Mouse (Mus musculus): Measurements from ENCODE around the gene Bbip1. TPM values are rescaled to one million over a fixed set of nuclear protein-coding genes. Genes with fewer than 3 reads are reported as not detected.
"Not testable (repeated sequence)": the region's sequence is repeated elsewhere in the genome, so short reads cannot be mapped to it uniquely, and the experiment has no call there.

Bbip1 gene
- polyA plus RNA-seq (2016; fragmentation: Nextera tagmentation; extraction: Ambion mirVana): 104 and 105 TPM in 2 replicates

DNA sequence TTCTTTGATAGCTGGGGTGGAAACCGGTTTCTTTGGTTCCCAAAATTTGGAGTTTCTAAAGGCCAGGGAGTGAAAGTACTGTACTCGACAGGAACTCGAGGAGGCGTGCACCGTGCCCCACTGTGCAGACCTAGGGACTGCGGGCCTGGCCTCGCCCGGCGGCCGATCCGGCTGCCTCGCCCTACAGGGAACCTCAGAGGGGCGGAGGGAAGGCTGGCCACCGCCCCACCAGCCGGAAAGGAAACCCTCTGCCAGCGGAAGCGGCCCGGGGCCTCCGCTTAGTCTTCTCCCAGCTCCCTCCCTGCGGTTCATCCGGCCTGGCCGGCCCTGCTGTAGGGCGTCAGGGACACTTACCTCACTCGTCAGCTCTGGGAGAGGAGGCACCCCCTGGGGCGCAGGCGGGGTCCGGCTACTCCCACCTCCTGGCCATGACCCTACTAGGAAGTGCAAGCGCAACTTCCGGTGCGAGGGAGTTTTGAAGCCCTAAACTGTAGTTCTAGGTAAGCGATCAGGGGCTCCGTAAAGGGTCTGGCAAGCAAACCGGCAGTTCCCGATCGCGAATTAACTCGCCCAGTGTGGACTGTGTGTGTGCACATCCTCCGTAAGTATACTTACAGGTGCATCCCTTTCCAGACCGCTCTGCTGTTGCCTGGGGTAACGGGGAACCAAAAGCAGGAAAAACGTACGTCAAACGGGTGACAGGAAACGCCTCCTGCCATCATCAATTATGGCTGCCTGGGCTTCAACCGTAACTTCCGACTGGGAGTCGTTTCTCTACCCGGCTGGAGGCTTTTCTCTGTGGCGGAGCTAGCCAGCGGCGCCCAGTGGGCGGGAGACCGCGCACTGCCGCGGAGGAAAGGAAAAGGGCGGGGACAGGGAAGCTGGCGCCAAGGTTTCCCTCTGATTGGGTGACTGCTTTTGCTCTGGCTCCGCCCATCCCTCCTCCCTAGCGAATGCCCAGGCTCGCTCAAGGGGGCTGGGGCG, at the start of gene Bbip1, which contains the start of gene Shoc2:
Gene Bbip1 (minus strand): TSS at position 826 of the 984 bp plus-strand sequence.
Gene Shoc2 (plus strand): TSS at position 505 of the 984 bp plus-strand sequence.
- DNase-seq (ENCODE audit: extremely low spot score, low spot score): peak; percentile 99
- no peaks in the 10 kb centered on the region for H3K9me3 ChIP-seq
- peak within 1 kb of the TSS; percentile 94 for H3K4me3 ChIP-seq
- no peaks in the 10 kb centered on the region for H3K27me3 ChIP-seq (ENCODE audit: poor library complexity, severe bottlenecking)
- under 1% methylated on average over 62 of the region's 62 CpGs for WGBS
- H3K27ac ChIP-seq: peak within 1 kb of the TSS; percentile 97
- peaks cover 13% of the 10 kb centered on the region for H3K36me3 ChIP-seq (replicated peaks)
- peaks cover 39% of the 10 kb centered on the region for H3K4me1 ChIP-seq

- Histone ChIP-seq H3K4me1 (0 out of 2 replicates have a peak, but pooled peaks cover 5% of the 10 kb centered on the region), H3K36me3 (replicated peaks) (peaks cover 11% of the 10 kb centered on the region), H3K27ac (no peak overlapping the region), H3K4me3 (no peak overlapping the region), H3K27me3 (ENCODE audit: poor library complexity, severe bottlenecking) (no peaks in the 10 kb centered on the region), H3K9me3 (no peaks in the 10 kb centered on the region)
- 89% methylated on average over 3 of the region's 3 CpGs for WGBS
- no peak for DNase-seq (ENCODE audit: extremely low spot score, low spot score)
These were observed 49.4 kb upstream of the Bbip1 start for GRCm38 (mm10) chr19:53993860-53994259.

GRCm38 (mm10) chr19:53990538-53990937, 46.1 kb upstream of the Bbip1 start:
- 85% methylated on average over 2 of the region's 2 CpGs for WGBS
- DNase-seq (ENCODE audit: extremely low spot score, low spot score): no peak
- Histone ChIP-seq H3K36me3 (replicated peaks) (peaks cover 29% of the 10 kb centered on the region), H3K4me3 (no peak overlapping the region), H3K4me1 (0 out of 2 replicates have a peak, but pooled peaks cover 5% of the 10 kb centered on the region), H3K27ac (no peak overlapping the region), H3K27me3 (ENCODE audit: poor library complexity, severe bottlenecking) (no peaks in the 10 kb centered on the region), H3K9me3 (no peaks in the 10 kb centered on the region)

DNA sequence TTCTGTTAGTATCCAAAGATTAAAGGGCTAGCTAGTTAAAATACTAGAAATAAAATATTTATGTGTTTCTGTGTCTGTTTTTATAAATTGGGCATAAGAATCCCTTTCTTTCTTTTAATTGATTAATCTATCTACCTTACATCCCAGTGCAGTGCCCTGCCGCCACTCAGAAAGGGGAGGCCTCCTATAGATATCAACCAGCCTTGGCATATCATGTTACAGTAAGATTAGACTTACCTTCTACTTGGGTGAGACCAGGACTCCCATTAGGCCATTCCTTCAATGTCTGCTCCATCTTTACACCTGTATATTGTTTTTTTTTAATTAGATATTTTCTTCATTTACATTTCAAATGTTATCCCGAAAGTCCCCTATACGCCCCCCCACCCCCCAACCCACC, 40.2 kb upstream of the Bbip1 start:
- H3K27ac ChIP-seq: no peak overlapping the region
- DNase-seq (ENCODE audit: extremely low spot score, low spot score): no peak
- H3K36me3 ChIP-seq (replicated peaks): peaks cover 26% of the 10 kb centered on the region
- WGBS: 95% methylated on average over 3 of the region's 3 CpGs
- H3K4me1 ChIP-seq: no peaks in the 10 kb centered on the region
- 0 out of 2 replicates have a peak, but pooled peaks cover 5% of the 10 kb centered on the region for H3K9me3 ChIP-seq
- H3K4me3 ChIP-seq: no peak overlapping the region
- no peaks in the 10 kb centered on the region for H3K27me3 ChIP-seq (ENCODE audit: poor library complexity, severe bottlenecking)

DNA sequence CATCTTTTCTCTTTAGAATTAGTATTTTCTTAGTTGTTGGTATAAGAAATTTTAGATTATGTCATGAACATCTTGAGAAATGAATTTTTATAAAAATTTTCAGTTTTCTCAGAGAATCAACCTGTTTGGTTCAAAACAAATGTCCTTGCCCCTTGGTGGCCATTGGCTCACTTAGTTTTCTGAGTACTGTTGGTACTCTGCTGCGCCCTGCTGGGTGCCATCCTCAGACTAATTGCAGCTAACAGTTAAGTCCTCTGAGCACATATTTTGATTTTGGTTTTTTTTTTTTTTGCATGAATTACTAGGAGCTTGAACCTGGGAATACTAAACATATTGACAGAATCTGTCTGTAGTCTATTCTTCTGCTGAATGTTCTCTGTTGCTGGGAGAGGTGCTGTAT, 38.9 kb upstream of the Bbip1 start:
- no peak overlapping the region for H3K27ac ChIP-seq
- no peak overlapping the region for H3K4me3 ChIP-seq
- peaks cover 10% of the 10 kb centered on the region; the same call in 1 of the 2 replicates for H3K9me3 ChIP-seq
- WGBS: 91% methylated on average over 1 of the region's 1 CpGs
- H3K4me1 ChIP-seq: no peaks in the 10 kb centered on the region
- DNase-seq (ENCODE audit: extremely low spot score, low spot score): no peak
- peaks cover 28% of the 10 kb centered on the region for H3K36me3 ChIP-seq (replicated peaks)
- no peaks in the 10 kb centered on the region for H3K27me3 ChIP-seq (ENCODE audit: poor library complexity, severe bottlenecking)

DNA sequence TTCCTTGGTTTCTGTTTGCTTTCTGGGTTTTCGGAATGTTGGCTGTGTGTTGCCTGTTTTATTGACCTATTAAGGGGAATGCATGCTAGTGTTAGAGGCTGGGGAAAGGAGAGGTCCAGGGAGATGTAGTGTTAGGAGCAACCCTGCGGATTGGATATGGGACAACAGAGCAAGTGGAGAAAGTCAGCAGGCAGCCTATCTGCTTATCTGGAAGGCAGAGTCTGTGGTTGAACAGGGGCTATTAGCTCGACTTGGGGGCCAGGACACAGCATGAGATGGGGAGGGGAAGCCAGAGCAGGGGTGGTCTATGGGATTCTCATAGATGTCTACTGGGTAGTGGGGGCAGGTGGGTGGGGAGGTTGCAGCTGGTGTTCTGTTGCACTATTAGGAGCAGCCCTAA, 37.6 kb upstream of the Bbip1 start:
- Histone ChIP-seq H3K36me3 (replicated peaks) (peaks cover 22% of the 10 kb centered on the region), H3K9me3 (peaks cover 20% of the 10 kb centered on the region; the same call in 1 of the 2 replicates), H3K4me3 (no peak overlapping the region), H3K4me1 (no peaks in the 10 kb centered on the region), H3K27ac (no peak overlapping the region), H3K27me3 (ENCODE audit: poor library complexity, severe bottlenecking) (no peaks in the 10 kb centered on the region)
- WGBS: 73% methylated on average over 3 of the region's 3 CpGs
- no peak for DNase-seq (ENCODE audit: extremely low spot score, low spot score)

DNA sequence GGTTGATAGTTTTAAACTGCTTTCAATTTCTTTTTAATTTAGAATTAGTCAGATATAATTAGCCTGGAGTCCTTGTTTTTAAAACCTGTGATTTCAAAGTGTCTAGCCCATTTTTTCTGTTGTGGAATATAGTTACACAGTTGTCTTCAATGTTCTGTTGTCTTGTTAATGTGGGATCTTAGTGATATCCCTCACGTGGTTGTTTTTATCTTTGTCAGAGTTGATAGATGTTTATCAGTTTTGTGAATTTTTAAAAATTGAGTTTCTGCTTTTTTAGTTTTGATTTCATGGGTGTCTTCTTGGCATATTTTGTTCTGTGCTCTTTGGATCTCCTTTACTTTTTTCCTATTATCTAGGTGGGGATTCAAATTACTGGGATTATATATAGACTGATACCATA, 29.2 kb upstream of the Bbip1 start:
- 87% methylated on average over 1 of the region's 1 CpGs for WGBS
- no peaks in the 10 kb centered on the region for H3K4me1 ChIP-seq
- peaks cover 19% of the 10 kb centered on the region; the same call in 1 of the 2 replicates for H3K9me3 ChIP-seq
- H3K27me3 ChIP-seq (ENCODE audit: poor library complexity, severe bottlenecking): no peaks in the 10 kb centered on the region
- no peak for DNase-seq (ENCODE audit: extremely low spot score, low spot score)
- no peak overlapping the region for H3K4me3 ChIP-seq
- H3K27ac ChIP-seq: no peak overlapping the region
- H3K36me3 ChIP-seq (replicated peaks): peaks cover 20% of the 10 kb centered on the region

DNA sequence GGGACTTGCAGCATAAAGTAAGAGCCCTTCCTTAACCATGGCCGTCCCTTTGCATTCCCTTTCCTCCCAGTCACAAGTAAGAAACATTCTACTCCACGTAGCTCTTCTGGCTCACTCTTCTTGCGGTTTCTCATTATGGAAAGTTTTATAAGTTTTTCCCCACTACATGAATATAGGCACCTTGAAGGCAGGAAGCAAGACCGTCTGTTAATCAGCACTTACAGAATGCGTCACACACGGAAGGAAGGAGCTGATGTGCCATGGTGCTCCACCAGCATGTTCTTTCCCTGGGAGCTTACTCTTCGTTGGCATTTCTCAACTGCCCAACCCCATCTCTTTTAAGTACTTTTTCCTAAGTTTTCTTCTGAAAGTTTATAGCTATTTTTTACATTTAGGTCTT, 27.5 kb upstream of the Bbip1 start:
- no peak for DNase-seq (ENCODE audit: extremely low spot score, low spot score)
- Histone ChIP-seq H3K4me3 (no peak overlapping the region), H3K9me3 (peaks cover 5% of the 10 kb centered on the region; the same call in 1 of the 2 replicates), H3K4me1 (no peaks in the 10 kb centered on the region), H3K27ac (no peak overlapping the region), H3K36me3 (replicated peaks) (peaks cover 9% of the 10 kb centered on the region), H3K27me3 (ENCODE audit: poor library complexity, severe bottlenecking) (no peaks in the 10 kb centered on the region)
- 91% methylated on average over 7 of the region's 7 CpGs for WGBS

GRCm38 (mm10) chr19:53969226-53969625, 24.8 kb upstream of the Bbip1 start:
- WGBS: 91% methylated on average over 3 of the region's 3 CpGs
- Histone ChIP-seq H3K4me1 (no peaks in the 10 kb centered on the region), H3K27me3 (ENCODE audit: poor library complexity, severe bottlenecking) (no peaks in the 10 kb centered on the region), H3K9me3 (no peaks in the 10 kb centered on the region), H3K36me3 (replicated peaks) (no peaks in the 10 kb centered on the region), H3K4me3 (no peak overlapping the region), H3K27ac (no peak overlapping the region)
- DNase-seq (ENCODE audit: extremely low spot score, low spot score): no peak

DNA sequence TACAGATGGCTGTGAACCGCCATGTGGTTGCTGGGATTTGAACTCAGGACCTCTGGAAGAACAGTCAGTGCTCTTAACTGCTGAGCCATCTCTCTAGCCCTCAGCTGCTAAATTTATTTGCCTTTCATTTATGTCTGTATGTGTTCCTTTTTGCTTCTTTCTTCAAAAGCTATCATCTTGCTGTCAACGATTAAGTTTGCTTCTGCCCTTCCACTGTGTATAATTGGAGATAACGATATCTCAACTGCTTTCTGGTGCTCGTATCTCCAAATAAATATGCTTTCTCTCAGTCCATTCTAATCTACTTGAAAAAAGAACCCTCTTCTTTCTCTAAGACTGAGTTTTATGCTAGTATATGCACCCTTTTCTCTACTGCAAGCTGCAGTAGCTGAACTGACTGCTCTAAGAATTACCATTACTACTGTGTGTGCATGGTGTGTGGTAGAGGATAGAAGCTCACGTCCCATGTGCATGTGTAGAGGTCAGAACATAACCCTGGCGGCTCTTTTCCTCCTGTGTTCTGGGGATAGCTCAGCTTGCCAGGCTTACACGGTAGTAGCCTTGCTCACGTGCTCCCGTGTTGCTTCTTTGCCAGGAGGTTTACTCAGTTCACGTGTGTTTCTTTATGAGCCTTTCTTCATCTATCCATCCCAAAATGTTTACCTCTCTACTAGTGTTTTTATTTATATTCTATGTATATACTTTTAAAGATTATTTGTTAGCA, 20.6 kb upstream of the Bbip1 start:
- Histone ChIP-seq H3K27ac (no peak overlapping the region), H3K36me3 (replicated peaks) (peaks cover 6% of the 10 kb centered on the region; the same call in 1 of the 2 replicates), H3K4me3 (no peak overlapping the region), H3K4me1 (no peaks in the 10 kb centered on the region), H3K27me3 (ENCODE audit: poor library complexity, severe bottlenecking) (no peaks in the 10 kb centered on the region), H3K9me3 (no peaks in the 10 kb centered on the region)
- WGBS: 95% methylated on average over 10 of the region's 10 CpGs
- no peak for DNase-seq (ENCODE audit: extremely low spot score, low spot score)

GRCm38 (mm10) chr19:53964347-53964746, 19.9 kb upstream of the Bbip1 start:
- H3K9me3 ChIP-seq; H3K36me3 ChIP-seq (replicated peaks); H3K4me3 ChIP-seq; DNase-seq (ENCODE audit: extremely low spot score, low spot score); H3K4me1 ChIP-seq; H3K27ac ChIP-seq; H3K27me3 ChIP-seq (ENCODE audit: poor library complexity, severe bottlenecking): not testable (repeated sequence)
- WGBS: 96% methylated on average over 3 of the region's 3 CpGs

- Histone ChIP-seq H3K27ac (no peak overlapping the region), H3K36me3 (replicated peaks) (peaks cover 6% of the 10 kb centered on the region; the same call in 1 of the 2 replicates), H3K9me3 (no peaks in the 10 kb centered on the region), H3K27me3 (ENCODE audit: poor library complexity, severe bottlenecking) (no peaks in the 10 kb centered on the region), H3K4me1 (no peaks in the 10 kb centered on the region), H3K4me3 (no peak overlapping the region)
- no peak for DNase-seq (ENCODE audit: extremely low spot score, low spot score)
- 96% methylated on average over 4 of the region's 4 CpGs for WGBS
These were observed 18.1 kb upstream of the Bbip1 start for GRCm38 (mm10) chr19:53962511-53962910.
